Mouse (Mus musculus) embryonic fibroblast, embryonic 13.5 days (primary cell): ENCODE measurements at regions not wholly inside any gene's neighbourhood (a gene's known extent, or its start where the extent isn't known, plus 50 kb on each side); places are given as distances from the start of the nearest gene placed in this dataset.

ENCODE experiments used
- CTCF ChIP-seq: IDR thresholded peaks from 2 replicates; pipeline ENCODE4 v1.5.1; 2011; ENCODE audit warnings: mild to moderate bottlenecking, control low read depth, low read length, moderate library complexity, borderline replicate concordance; ENCODE audit not compliant: insufficient read depth
- POLR2A ChIP-seq: IDR thresholded peaks from 2 replicates; pipeline ENCODE4 v1.6.1; 2011; ENCODE audit warnings: low read depth, mild to moderate bottlenecking, control low read depth, low read length, moderate library complexity

DNA sequence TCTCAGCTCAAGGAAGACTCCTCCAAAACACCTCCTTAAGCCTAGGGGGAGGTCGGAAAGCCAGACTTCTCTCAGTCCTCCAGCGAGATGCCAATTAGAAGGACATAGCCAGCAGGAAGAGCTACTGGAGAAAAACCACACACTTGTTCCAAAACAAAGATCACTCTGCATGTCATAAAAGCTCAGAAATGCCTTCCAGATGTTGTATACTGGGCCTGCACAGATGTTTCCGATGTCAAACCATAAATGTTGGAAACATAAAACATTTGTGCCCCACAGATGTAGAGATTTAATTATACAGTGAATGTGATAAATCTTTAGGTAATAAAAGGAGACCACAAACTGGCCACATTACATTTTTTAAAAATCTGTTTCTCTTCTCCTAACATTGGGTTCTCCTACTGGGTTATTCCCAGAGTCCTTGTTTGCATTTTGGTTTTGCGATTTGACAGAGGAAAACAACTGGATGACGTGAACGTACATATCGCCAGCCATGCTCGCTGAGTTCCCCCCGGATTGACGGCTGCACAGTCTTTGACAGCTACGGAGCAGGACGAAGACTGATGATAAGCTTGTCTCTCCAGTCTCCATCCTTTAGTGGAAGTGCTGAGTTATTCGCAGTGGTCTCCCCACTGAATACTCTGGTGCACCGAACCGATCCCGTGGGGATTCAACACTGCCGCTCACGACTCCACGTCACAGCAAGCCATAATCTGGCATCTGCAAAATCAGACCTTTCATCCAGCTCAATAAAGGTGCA is 235.5 kb upstream of the Myocd start:
- TF ChIP-seq CTCF (no peak), POLR2A (no peak)
